Mouse (Mus musculus): ENCODE results near the gene Rhbdl3.

Rhbdl3 gene

DNA sequence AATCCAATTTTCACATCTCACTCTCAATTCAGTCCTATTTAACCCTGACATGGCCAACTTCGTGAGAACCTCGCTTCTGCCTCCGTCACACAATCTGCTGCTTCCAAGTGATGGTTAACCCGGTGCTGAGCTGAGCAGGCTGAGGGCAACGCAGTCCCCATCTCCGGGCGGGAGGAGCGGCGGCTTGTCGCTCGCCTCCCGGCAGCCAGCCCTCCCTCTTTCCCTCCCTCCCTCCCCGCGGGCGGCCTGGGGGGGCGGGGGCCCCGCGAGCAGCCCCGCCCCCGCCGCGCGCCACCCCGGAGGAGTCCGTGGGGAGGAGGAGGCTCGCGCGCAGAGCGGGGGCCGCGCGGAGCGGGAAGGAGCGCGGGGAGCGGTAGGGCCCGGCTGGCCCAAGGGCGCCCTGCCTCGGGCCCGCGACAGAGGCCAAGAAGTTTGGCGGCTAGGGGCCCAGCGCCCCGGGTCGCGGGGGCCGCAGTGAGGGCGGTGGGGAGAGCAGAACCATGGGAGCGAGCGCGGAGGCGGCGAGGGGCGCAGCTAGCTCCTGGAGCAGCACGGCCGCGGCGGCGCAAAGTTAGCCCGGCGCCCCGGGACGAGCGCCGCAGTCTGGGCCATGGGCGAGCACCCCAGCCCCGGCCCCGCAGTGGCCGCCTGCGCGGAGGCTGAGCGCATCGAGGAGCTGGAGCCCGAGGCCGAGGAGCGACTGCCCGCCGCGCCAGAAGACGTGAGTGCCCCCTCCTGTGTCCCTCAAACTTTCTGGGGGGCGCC lies at the start of gene Rhbdl3:
Rhbdl3 (plus strand) TSS at position 362 of the 765 bp plus-strand sequence.
- peak; percentile 31 for DNase-seq (ENCODE audit: low read depth, low spot score)

GRCm38 (mm10) chr11:80264137-80264536 lies 36.6 kb upstream of the Rhbdl3 start:
- DNase-seq (ENCODE audit: low read depth, low spot score): no peak

DNA sequence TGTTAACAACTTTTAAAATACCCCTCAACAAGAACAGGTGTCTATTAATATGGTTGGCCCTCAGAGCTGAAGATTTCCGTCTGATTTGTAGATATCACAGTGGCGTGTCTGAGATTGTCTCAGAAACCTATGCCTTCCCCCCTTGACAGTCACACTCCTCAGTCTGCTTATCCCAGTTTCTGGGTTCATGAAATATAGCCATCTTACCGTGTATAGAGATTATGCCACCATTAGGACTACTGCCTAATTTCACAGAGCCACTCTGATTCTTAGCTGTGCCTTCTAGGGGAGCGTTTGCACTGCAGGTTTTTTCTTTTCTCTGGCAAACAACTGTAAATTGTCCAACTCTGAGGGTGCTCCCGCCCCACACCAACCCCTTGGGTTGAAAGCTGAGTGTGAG lies 29.6 kb upstream of the Rhbdl3 start:
- DNase-seq (ENCODE audit: low read depth, low spot score): no peak

- peak; percentile 57 for DNase-seq (ENCODE audit: low read depth, low spot score)
Measured at GRCm38 (mm10) chr11:80275011-80275410, 25.7 kb upstream of the Rhbdl3 start.

GRCm38 (mm10) chr11:80278054-80278453 lies 22.7 kb upstream of the Rhbdl3 start:
- no peak for DNase-seq (ENCODE audit: low read depth, low spot score)

- DNase-seq (ENCODE audit: low read depth, low spot score): no peak
Measured at GRCm38 (mm10) chr11:80283786-80284185, 16.9 kb upstream of the Rhbdl3 start.

DNA sequence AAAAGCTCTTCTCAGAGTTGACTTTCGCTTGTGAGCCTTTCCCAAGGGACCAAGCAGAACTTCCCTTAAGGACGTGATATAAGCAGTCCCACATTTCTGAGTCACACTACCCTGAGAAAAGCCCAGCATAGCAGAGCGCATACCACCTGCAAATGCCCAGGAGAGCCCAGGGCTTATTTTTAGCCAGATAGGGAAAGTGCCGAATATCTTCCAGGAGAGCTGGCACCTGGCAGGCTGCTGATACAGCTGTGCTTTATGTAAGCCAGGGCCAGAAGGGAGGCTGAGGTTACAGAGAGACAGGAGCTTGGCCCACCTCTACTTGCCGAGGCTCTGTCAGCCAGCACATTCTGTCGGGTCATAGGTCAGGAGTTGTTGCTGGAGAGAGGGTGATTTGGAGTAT lies 16.1 kb upstream of the Rhbdl3 start:
- no peak for DNase-seq (ENCODE audit: low read depth, low spot score)

DNA sequence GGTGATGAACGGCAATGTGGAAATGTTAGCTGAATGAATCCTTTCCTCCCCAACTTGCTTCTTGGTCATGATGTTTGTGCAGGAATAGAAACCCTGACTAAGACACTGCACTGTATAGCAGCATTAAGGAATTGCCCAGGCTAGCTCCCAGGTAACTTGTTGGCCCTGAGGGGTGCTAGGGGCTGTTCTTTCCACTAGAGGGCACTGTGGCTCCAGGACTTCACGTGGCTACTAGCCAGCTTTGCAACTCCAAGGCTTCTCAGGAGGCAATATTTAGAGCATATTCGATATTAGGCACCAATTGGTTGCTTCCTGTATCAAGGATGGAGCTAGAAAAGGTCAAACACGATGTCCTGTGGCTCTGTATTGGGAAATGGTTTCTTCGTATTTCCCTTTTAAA lies 13.6 kb upstream of the Rhbdl3 start:
- peak; percentile 86 for DNase-seq (ENCODE audit: low read depth, low spot score)

DNA sequence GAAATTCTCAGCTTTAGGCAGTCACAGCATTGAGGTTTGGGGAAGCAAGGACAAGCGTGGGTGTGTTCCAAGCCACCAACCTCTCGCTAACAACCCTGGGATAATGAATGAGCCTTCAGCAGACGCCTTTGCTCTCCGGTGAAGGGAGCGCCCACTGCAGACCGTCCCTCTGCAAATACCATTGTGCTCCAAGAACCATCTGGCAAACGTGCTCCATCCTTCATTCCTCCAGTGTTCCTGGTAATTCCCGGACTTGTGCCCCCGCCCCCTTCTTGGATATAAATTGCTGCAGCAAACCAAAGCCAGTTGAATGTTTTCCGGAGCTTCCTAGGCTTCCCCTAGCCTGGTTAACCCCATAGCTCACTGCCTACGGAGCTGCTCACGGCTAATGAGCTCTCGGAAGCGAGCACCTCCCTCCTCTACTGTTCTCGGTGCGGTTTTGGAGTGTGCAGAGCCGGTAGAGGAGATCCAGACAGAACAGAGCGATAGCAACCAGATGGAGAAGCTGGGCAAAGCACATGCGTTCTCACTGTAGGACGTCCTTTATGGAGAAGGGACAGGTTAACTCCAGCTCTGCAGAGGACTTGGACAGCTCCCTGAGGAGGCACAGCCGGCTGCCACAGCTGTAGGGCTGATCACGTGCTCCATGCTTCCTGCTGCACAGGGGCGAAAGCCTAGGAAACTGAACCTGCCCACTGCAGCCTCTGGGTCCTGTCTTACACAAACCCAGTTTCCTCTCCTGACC lies 10.8 kb upstream of the Rhbdl3 start:
- peak; percentile 66 for DNase-seq (ENCODE audit: low read depth, low spot score)

DNA sequence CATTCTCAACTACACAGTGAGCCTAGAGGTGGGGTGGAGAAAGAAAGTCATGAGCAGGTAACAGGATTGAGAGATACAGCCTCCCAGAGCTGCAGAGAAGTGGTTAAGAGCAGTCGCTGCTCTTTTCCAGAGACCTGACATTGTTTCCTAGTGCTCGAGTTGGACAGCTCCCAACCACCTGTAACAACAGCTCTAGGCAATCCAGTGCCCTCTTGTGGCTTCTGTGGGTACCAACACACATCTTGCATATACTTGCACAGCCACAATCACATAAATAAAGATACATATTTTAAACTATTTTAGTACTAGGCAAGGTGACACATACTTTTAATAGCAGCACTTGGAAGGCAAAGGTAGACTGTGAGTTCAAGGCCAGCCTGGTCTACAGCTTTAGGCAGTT lies 9.7 kb upstream of the Rhbdl3 start:
- peak; percentile 83 for DNase-seq (ENCODE audit: low read depth, low spot score)

- DNase-seq (ENCODE audit: low read depth, low spot score): no peak
Measured at GRCm38 (mm10) chr11:80292463-80292862, 8.2 kb upstream of the Rhbdl3 start.

DNA sequence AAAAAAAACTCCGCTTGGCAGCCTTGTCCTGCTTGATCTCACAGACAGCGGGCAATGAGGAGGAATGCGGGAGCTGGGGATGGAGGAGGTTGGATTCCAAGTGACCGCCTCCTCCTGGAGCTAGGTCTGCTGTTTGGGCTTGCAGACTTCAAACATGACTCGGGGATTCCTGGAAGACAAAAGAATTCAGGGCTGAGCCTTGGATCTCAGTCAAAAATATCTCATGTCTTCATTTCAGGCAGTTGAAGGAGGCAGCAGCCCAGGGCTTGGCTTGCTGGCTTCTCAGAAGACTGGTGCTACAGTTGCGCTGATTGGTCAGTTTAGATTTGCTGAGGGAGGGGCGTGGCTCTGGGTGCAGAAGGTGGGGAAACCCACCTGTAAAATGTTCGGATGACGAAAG lies 5.6 kb upstream of the Rhbdl3 start:
- DNase-seq (ENCODE audit: low read depth, low spot score): no peak

DNA sequence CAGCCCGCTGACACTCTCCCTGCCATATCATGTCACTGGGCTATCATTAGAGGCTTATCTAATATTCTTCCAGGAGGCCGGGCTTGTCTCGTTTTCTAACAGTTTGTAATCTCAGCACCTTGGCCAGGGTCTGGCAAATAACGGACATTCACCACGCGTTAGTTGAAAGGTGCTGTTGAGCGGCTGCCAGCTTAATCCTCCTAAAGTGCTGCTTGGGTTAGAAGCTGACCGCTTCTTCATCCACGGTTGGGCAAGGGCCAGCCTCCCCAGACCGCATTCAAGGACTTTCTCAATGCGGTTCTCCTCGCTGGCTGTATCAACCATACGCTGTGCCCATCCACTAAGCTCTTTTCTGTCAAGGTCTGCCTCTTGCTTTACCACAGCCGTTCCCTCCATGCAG lies 4.9 kb upstream of the Rhbdl3 start:
- DNase-seq (ENCODE audit: low read depth, low spot score): no peak

- DNase-seq (ENCODE audit: low read depth, low spot score): no peak
Measured at GRCm38 (mm10) chr11:80299513-80300235, 1.0 kb upstream of the Rhbdl3 start.

GRCm38 (mm10) chr11:80301316-80302045 lies 769 bp downstream of the Rhbdl3 start:
- DNase-seq (ENCODE audit: low read depth, low spot score): peak; percentile 57

DNA sequence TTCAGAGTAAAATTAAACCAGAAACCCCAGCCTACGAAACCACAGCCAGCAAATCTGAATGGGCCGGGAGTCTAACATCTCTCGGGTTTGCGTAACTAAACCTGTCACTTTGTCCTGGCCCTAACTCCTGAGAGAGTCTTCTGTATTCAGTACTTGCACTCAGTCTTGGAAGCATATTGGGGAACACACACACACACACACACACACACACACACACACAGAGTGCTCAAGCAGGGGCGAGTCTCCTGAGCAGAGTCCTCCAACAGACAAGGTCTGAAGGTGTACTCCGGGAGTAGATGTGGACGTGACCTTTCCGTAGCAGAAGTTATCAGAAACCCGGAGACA lies 1.3 kb downstream of the Rhbdl3 start:
- peak; percentile 25 for DNase-seq (ENCODE audit: low read depth, low spot score)

- peak; percentile 89 for DNase-seq (ENCODE audit: low read depth, low spot score)
Measured at GRCm38 (mm10) chr11:80302536-80302935, 1.8 kb downstream of the Rhbdl3 start.

DNA sequence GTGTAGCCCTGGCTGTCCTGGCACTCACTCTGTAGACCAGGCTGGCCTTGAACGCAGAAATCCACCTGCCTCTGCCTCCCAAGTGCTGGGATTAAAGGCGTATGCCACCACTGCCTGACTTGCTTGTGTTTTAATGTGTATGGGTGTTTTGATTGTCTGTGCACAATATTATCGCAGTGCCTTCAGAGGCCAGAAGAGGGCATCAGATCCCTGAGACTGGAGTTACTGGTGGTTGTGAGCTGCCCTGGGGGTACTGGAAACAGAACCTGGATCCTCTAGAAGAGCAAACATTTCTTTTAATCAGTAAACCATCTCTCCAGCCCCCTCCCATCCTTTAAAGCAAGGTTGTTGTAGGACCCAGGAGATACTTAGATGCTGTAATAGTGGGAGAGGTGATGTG lies 3.0 kb downstream of the Rhbdl3 start:
- DNase-seq (ENCODE audit: low read depth, low spot score): peak; percentile 64

DNA sequence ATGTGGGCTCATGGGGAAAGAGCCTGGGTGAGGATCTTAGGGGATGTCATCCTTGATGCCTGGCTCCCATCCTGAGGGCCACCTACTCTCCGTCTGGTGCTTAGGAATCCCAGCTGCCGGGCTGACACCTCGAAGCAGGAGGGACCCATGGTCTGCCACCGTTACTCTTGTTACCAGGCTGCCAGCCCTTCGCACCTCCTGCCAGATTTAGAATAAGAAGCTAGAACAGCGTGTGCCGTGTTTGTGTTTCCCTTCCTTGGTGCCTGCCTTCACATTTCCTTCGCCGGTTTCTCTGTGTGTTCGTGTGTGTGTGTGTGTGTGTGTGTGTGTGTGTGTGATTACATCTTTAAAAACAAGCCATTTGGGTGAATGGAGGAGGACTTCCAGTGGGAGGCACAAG lies 4.1 kb downstream of the Rhbdl3 start:
- no peak for DNase-seq (ENCODE audit: low read depth, low spot score)

GRCm38 (mm10) chr11:80308537-80308936 lies 7.8 kb downstream of the Rhbdl3 start:
- no peak for DNase-seq (ENCODE audit: low read depth, low spot score)

- no peak for DNase-seq (ENCODE audit: low read depth, low spot score)
Measured at GRCm38 (mm10) chr11:80311271-80311670, 10.6 kb downstream of the Rhbdl3 start.

DNA sequence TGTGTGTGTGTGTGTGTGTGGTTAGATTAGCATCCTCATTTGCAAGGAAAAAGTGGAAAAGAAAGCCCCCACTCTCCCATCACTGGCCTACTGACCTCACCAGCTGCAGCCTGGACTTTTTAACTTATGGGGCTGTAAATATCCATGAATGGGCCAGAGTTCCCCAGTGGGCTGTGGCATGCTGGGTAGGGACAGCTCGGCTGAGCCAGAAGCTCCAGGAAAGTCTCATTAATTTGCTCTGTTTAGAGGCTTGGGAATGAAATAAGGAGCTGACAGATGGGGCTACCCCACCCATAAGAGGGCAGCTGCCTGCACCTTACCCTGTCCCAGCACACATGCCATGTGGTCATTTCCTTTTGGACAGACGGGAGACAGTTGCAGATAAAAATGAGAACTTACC lies 11.3 kb downstream of the Rhbdl3 start:
- no peak for DNase-seq (ENCODE audit: low read depth, low spot score)
